11 mouse cellular contexts compared by ENCODE assay signal in the genomic region with DNA sequence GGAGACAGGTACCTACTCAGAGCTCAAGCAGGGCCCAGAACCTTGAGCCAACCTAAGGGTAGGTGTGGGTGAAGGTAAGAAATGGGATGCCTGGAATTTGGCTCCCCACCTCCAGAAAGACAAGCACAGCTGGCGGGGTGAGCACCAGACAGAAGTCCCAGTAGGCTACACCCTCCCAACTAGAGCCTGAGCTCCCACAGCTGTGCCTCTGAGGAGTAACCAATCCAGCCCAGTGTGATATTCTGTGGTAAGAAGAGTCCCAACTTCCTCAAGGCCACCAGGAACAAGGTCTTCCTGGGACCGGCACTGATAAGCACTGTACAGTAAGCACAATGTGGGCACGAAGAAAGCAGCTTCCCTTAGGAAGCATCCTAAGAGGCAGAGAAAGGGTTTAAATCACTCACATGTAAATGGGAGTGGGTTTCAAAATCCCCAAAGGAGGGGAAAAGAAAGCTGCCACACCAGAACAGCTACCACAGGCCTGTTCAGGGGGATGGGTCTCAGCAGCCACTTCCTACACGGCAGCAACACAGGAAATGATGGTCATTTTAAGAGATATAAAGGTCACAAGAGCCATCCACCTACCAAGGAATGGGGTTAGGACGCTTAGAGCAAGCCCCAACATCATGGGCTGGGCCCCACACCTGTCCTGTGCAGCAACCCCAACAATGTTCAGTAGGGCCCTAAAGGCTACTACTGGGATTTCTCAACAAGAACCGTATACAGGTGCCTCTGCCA. TPM values are rescaled to one million over a fixed set of nuclear protein-coding genes. Genes with fewer than 3 reads are reported as not detected.
DNase-seq lines count a peak whose midpoint lies in the region; ATAC-seq and TF ChIP-seq lines count a peak whose summit lies in the region.
"Had no signal": no experiment of that assay in that cellular context is flagged by ENCODE, and none has a peak within 500 bp of the region (broad histone marks: within the 10 kb centered on the region; RNA-seq: fewer than 3 reads in every experiment).

No protein-coding gene starts in this region.

- intact Hi-C loops in heart, postnatal 25 days (cut with DNase I) = loop anchor here (5.0 kb wide), 1 partner anchor 34 kb away; no protein-coding TSS in a partner anchor

- no peak overlapping the region for H3K4me2 ChIP-seq in heart, embryonic 12.5 days
- no peak overlapping the region for H3K4me2 ChIP-seq in forebrain, embryonic 15.5 days (replicated peaks)
- no peak overlapping the region for H3K4me2 ChIP-seq in kidney, embryonic 16.5 days (replicated peaks; ENCODE audit: low read depth, low read length)

- no peak for DNase-seq in heart, postnatal 25 days (ENCODE audit: low spot score)
- DNase-seq in thymus, adult 2 months = no peak
- DNase-seq in thymus, postnatal 4 days = no peak
- no peak for DNase-seq in adrenal gland, adult 8-10 months
- DNase-seq: kidney, postnatal 36 days had no signal

- no peaks in the 10 kb centered on the region for H3K27me3 ChIP-seq in heart, embryonic 12.5 days (replicated peaks)
- H3K27me3 ChIP-seq in thymus, adult 2 months (ENCODE audit: control insufficient read depth, insufficient read depth, low read length) = no peaks in the 10 kb centered on the region
- H3K27me3 ChIP-seq in forebrain, embryonic 15.5 days = no peaks in the 10 kb centered on the region
- no peaks in the 10 kb centered on the region for H3K27me3 ChIP-seq in kidney, embryonic 16.5 days (ENCODE audit: insufficient read depth, low read length)

- no peaks in the 10 kb centered on the region for H3K9me3 ChIP-seq in heart, embryonic 12.5 days (replicated peaks)
- H3K9me3 ChIP-seq in forebrain, embryonic 15.5 days = no peaks in the 10 kb centered on the region
- H3K9me3 ChIP-seq in kidney, embryonic 16.5 days (ENCODE audit: low read length) = no peaks in the 10 kb centered on the region

- H3K9ac ChIP-seq in heart, embryonic 12.5 days = 0 out of 2 replicates have a peak overlapping the region, but pooled peaks have one; percentile 17
- H3K9ac ChIP-seq in forebrain, embryonic 15.5 days (replicated peaks) = no peak overlapping the region
- H3K9ac ChIP-seq in kidney, embryonic 16.5 days (replicated peaks; ENCODE audit: low read length) = no peak overlapping the region

- H3K4me3 ChIP-seq in heart, embryonic 12.5 days = no peak overlapping the region
- no peak overlapping the region for H3K4me3 ChIP-seq in thymus, adult 2 months (ENCODE audit: control insufficient read depth, insufficient read depth, low read length)
- H3K4me3 ChIP-seq in forebrain, embryonic 15.5 days = no peak overlapping the region
- H3K4me3 ChIP-seq in kidney, embryonic 16.5 days (ENCODE audit: low read length) = no peak overlapping the region

- no peak for TF ChIP-seq POLR2A in thymus, adult 2 months (IDR thresholded peaks at IDR 0.05; ENCODE audit: control insufficient read depth, extremely low read depth, insufficient read depth, low read length, poor library complexity)

- TF ChIP-seq CTCF in thymus, adult 2 months (IDR thresholded peaks at IDR 0.05; ENCODE audit: borderline replicate concordance, control insufficient read depth, extremely low read depth, insufficient read depth, low read length, poor library complexity) = no peak

- H3K4me1 ChIP-seq in heart, embryonic 12.5 days (replicated peaks) = peaks cover 85% of the 10 kb centered on the region
- H3K4me1 ChIP-seq in thymus, adult 2 months (replicated peaks; ENCODE audit: control insufficient read depth, insufficient read depth, low read length) = peaks cover 41% of the 10 kb centered on the region
- peaks cover 7% of the 10 kb centered on the region; the same call in 1 of the 2 replicates for H3K4me1 ChIP-seq in forebrain, embryonic 15.5 days
- peaks cover 39% of the 10 kb centered on the region for H3K4me1 ChIP-seq in kidney, embryonic 16.5 days (ENCODE audit: insufficient read depth, low read length)

- peak overlapping the region; percentile 96; the same call in 1 of the 2 replicates for H3K27ac ChIP-seq in heart, embryonic 12.5 days (ENCODE audit: poor library complexity, severe bottlenecking)
- H3K27ac ChIP-seq in thymus, adult 2 months (ENCODE audit: control insufficient read depth, insufficient read depth, low read length) = peak overlapping the region; percentile 2; the same call in 1 of the 2 replicates
- no peak overlapping the region for H3K27ac ChIP-seq in forebrain, embryonic 15.5 days (replicated peaks)
- H3K27ac ChIP-seq in kidney, embryonic 16.5 days (ENCODE audit: low read length) = no peak overlapping the region

- WGBS in heart, embryonic 12.5 days = 64% methylated on average over 6 of the region's 6 CpGs
- 63% methylated on average over 6 of the region's 6 CpGs for WGBS in thymus, adult 2 months
- WGBS in forebrain, embryonic 15.5 days = 91% methylated on average over 6 of the region's 6 CpGs
- WGBS in kidney, embryonic 16.5 days = 70% methylated on average over 6 of the region's 6 CpGs

- ATAC-seq in heart, embryonic 12.5 days (ENCODE audit: insufficient number of reproducible peaks, low FRiP score) = no peak
- ATAC-seq in inflammation-experienced regulatory T-cells, adult 6 months = peak; percentile 20
- ATAC-seq in forebrain, embryonic 15.5 days (replicated peaks) = no peak
- no peak for ATAC-seq in kidney, embryonic 16.5 days (ENCODE audit: low FRiP score, low TSS enrichment)
- ATAC-seq: forebrain, embryonic 16.5 days had no signal

- H3K36me3 ChIP-seq in heart, embryonic 12.5 days = peaks cover 22% of the 10 kb centered on the region
- 0 out of 2 replicates have a peak, but pooled peaks cover 12% of the 10 kb centered on the region for H3K36me3 ChIP-seq in thymus, adult 2 months (ENCODE audit: control insufficient read depth, insufficient read depth, low read length)
- H3K36me3 ChIP-seq in forebrain, embryonic 15.5 days = no peaks in the 10 kb centered on the region
- peaks cover 13% of the 10 kb centered on the region; the same call in 1 of the 2 replicates for H3K36me3 ChIP-seq in kidney, embryonic 16.5 days (ENCODE audit: insufficient read depth, low read length)

RNA-seq across cellular contexts. Expression of a gene that starts 35.9 kb away (rescaled TPM):
- polyA plus RNA-seq in heart, embryonic 12.5 days (2016; fragmentation: Nextera tagmentation; extraction: Ambion mirVana) = 7.4 and 8.9 TPM in 2 replicates
- total RNA-seq in heart, postnatal 25 days (2021) = 10 to 100 TPM in 1 of 2 experiments, 1 to 10 TPM in 1; 9.6 to 14.8 TPM
- 8.0 and 11.7 TPM in 2 replicates for polyA plus RNA-seq in thymus, adult 2 months (2012; rRNA removed)
- 1 to 10 TPM in 1 of 3 experiments, under 1 TPM in 1, not detected in 1; 0.56 to 1.1 TPM for polyA plus RNA-seq in inflammation-experienced regulatory T-cells, adult 6 months (2017; shearing (Covaris generic))
- polyA plus RNA-seq in forebrain, embryonic 15.5 days (2015; fragmentation: Nextera tagmentation; extraction: Ambion mirVana) = 8.9 and 9.0 TPM in 2 replicates
- polyA plus RNA-seq in kidney, embryonic 16.5 days (2015; fragmentation: Nextera tagmentation; extraction: Ambion mirVana) = 3.1 and 5.0 TPM in 2 replicates
- 1 to 10 TPM in 1 of 4 experiments, under 1 TPM in 1, not detected in 2; 0.38 to 1.3 TPM for total RNA-seq in adrenal gland, adult 8-10 months (2022)
- total RNA-seq: megakaryocyte-erythroid progenitor cell, adult 5-6 weeks had no signal

RNA-seq across cellular contexts. Expression of a gene that starts 36.1 kb away (rescaled TPM):
- polyA plus RNA-seq in heart, embryonic 12.5 days (2016; fragmentation: Nextera tagmentation; extraction: Ambion mirVana) = 309 and 314 TPM in 2 replicates
- 100 to 1,000 TPM; 446 to 456 TPM for total RNA-seq in heart, postnatal 25 days (2021)
- 120 and 150 TPM in 2 replicates for polyA plus RNA-seq in thymus, adult 2 months (2012; rRNA removed)
- 100 to 1,000 TPM; 194 to 284 (median 245) TPM for polyA plus RNA-seq in inflammation-experienced regulatory T-cells, adult 6 months (2017; shearing (Covaris generic))
- 173 and 179 TPM in 2 replicates for polyA plus RNA-seq in forebrain, embryonic 15.5 days (2015; fragmentation: Nextera tagmentation; extraction: Ambion mirVana)
- polyA plus RNA-seq in kidney, embryonic 16.5 days (2015; fragmentation: Nextera tagmentation; extraction: Ambion mirVana) = 197 and 199 TPM in 2 replicates
- total RNA-seq in adrenal gland, adult 8-10 months (2022) = 100 to 1,000 TPM; 102 to 174 (median 123) TPM

RNA-seq across cellular contexts. Expression of a gene that starts 36.4 kb away (rescaled TPM):
- 1.9 and 3.1 TPM in 2 replicates for polyA plus RNA-seq in heart, embryonic 12.5 days (2016; fragmentation: Nextera tagmentation; extraction: Ambion mirVana)
- total RNA-seq in heart, postnatal 25 days (2021) = under 1 TPM in 1 of 2 experiments, not detected in 1; 0.20 TPM
- polyA plus RNA-seq in thymus, adult 2 months (2012; rRNA removed) = 1.3 and 1.8 TPM in 2 replicates
- polyA plus RNA-seq in inflammation-experienced regulatory T-cells, adult 6 months (2017; shearing (Covaris generic)) = 1 to 10 TPM in 1 of 3 experiments, under 1 TPM in 1, not detected in 1; 0.35 to 1.2 TPM
- 3.4 and 3.8 TPM in 2 replicates for polyA plus RNA-seq in forebrain, embryonic 15.5 days (2015; fragmentation: Nextera tagmentation; extraction: Ambion mirVana)
- 3.8 and 3.9 TPM in 2 replicates for polyA plus RNA-seq in kidney, embryonic 16.5 days (2015; fragmentation: Nextera tagmentation; extraction: Ambion mirVana)
- under 1 TPM; 0.34 to 0.59 (median 0.38) TPM for total RNA-seq in adrenal gland, adult 8-10 months (2022)
- total RNA-seq: megakaryocyte-erythroid progenitor cell, adult 5-6 weeks had no signal

RNA-seq across cellular contexts. Expression of a gene that starts 50.9 kb away (rescaled TPM):
- 0.78 and 0.82 TPM in 2 replicates for polyA plus RNA-seq in heart, embryonic 12.5 days (2016; fragmentation: Nextera tagmentation; extraction: Ambion mirVana)
- total RNA-seq in heart, postnatal 25 days (2021) = 1 to 10 TPM; 2.8 to 2.9 TPM
- 0.75 and 2.2 TPM in 2 replicates for polyA plus RNA-seq in thymus, adult 2 months (2012; rRNA removed)
- polyA plus RNA-seq in inflammation-experienced regulatory T-cells, adult 6 months (2017; shearing (Covaris generic)) = not detected
- 3.6 and 4.0 TPM in 2 replicates for polyA plus RNA-seq in forebrain, embryonic 15.5 days (2015; fragmentation: Nextera tagmentation; extraction: Ambion mirVana)
- polyA plus RNA-seq in kidney, embryonic 16.5 days (2015; fragmentation: Nextera tagmentation; extraction: Ambion mirVana) = 0.94 and 0.99 TPM in 2 replicates
- under 1 TPM in 2 of 4 experiments, not detected in 2; 0.06 to 0.08 TPM for total RNA-seq in adrenal gland, adult 8-10 months (2022)
- total RNA-seq: megakaryocyte-erythroid progenitor cell, adult 5-6 weeks had no signal

RNA-seq across cellular contexts. Expression of a gene that starts 57.8 kb away (rescaled TPM):
- 55.6 and 59.2 TPM in 2 replicates for polyA plus RNA-seq in heart, embryonic 12.5 days (2016; fragmentation: Nextera tagmentation; extraction: Ambion mirVana)
- 10 to 100 TPM; 34.3 to 35.6 TPM for total RNA-seq in heart, postnatal 25 days (2021)
- polyA plus RNA-seq in thymus, adult 2 months (2012; rRNA removed) = 84.5 and 116 TPM in 2 replicates
- polyA plus RNA-seq in inflammation-experienced regulatory T-cells, adult 6 months (2017; shearing (Covaris generic)) = 10 to 100 TPM; 20.1 to 29.0 (median 23.2) TPM
- polyA plus RNA-seq in forebrain, embryonic 15.5 days (2015; fragmentation: Nextera tagmentation; extraction: Ambion mirVana) = 28.3 and 35.5 TPM in 2 replicates
- 40.6 and 43.3 TPM in 2 replicates for polyA plus RNA-seq in kidney, embryonic 16.5 days (2015; fragmentation: Nextera tagmentation; extraction: Ambion mirVana)
- 100 to 1,000 TPM in 3 of 4 experiments, 10 to 100 TPM in 1; 99.1 to 124 (median 106) TPM for total RNA-seq in adrenal gland, adult 8-10 months (2022)

Comparison
In these comparisons a context has a peak if more than half of its experiments do, and no peak if none do; other contexts are left out.
1. H3K27ac ChIP-seq: peak in heart, embryonic 12.5 days (single experiment) and thymus, adult 2 months (single experiment); none in forebrain, embryonic 15.5 days (single experiment) and kidney, embryonic 16.5 days (single experiment).